Mouse (Mus musculus): Measurements from ENCODE around the gene Zfp991. TPM values are rescaled to one million over a fixed set of nuclear protein-coding genes. Genes with fewer than 3 reads are reported as not detected.
"Not testable (repeated sequence)": the region's sequence is repeated elsewhere in the genome, so short reads cannot be mapped to it uniquely, and the experiment has no call there.

Gene Zfp991
- total and polyA plus RNA-seq, 2 experiments from 2014 or later: 2.5 to 4.9 TPM

DNA sequence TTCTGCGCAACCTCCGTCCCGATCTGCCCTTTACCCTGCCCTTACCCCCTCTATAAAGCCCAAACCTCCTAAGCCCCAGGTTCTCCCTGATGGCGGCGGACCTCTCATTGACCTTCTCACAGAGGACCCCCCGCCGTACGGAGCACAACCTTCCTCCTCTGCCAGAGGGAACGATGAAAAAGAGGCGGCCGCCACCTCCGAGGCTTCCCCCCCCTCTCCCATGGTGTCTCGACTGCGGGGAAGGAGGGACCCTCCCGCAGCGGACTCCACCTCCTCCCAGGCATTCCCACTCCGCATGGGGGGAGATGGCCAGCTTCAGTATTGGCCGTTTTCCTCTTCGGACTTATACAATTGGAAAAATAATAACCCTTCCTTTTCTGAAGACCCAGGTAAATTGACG, 88.4 kb downstream of the Zfp991 start:
- H3K27me3 ChIP-seq (ENCODE audit: control insufficient read depth, insufficient read depth, low read length); H3K4me1 ChIP-seq (ENCODE audit: control insufficient read depth, insufficient read depth); H3K4me2 ChIP-seq (ENCODE audit: low read depth, low read length); H3K9ac ChIP-seq (replicated peaks; ENCODE audit: low read depth, low read length); ATAC-seq (ENCODE audit: insufficient read depth, low read depth); H3K36me3 ChIP-seq (replicated peaks; ENCODE audit: control insufficient read depth, insufficient read depth, low read length); H3K4me3 ChIP-seq (ENCODE audit: low read depth, low read length); DNase-seq (ENCODE audit: low spot score); H3K27ac ChIP-seq (ENCODE audit: low read depth): not testable (repeated sequence)
- H3K9me3 ChIP-seq (replicated peaks; ENCODE audit: control insufficient read depth, low read length): peaks cover 17% of the 10 kb centered on the region
- 75% methylated on average over 15 of the region's 20 CpGs for WGBS

DNA sequence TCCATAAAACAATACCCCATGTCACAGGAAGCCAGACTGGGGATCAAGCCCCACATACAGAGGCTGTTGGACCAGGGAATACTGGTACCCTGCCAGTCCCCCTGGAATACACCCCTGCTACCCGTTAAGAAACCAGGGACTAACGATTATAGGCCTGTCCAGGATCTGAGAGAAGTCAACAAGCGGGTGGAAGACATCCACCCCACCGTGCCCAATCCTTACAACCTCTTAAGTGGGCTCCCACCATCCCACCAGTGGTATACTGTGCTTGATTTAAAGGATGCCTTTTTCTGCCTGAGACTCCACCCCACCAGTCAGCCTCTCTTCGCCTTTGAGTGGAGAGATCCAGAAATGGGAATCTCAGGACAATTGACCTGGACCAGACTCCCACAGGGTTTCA, 90.2 kb downstream of the Zfp991 start:
- not testable (repeated sequence) for H3K9ac ChIP-seq (replicated peaks; ENCODE audit: low read depth, low read length); H3K4me1 ChIP-seq (ENCODE audit: control insufficient read depth, insufficient read depth); ATAC-seq (ENCODE audit: insufficient read depth, low read depth); H3K4me2 ChIP-seq (ENCODE audit: low read depth, low read length); DNase-seq (ENCODE audit: low spot score); H3K4me3 ChIP-seq (ENCODE audit: low read depth, low read length); H3K27ac ChIP-seq (ENCODE audit: low read depth); H3K27me3 ChIP-seq (ENCODE audit: control insufficient read depth, insufficient read depth, low read length); H3K36me3 ChIP-seq (replicated peaks; ENCODE audit: control insufficient read depth, insufficient read depth, low read length)
- peaks cover 17% of the 10 kb centered on the region for H3K9me3 ChIP-seq (replicated peaks; ENCODE audit: control insufficient read depth, low read length)
- WGBS: 87% methylated on average over 4 of the region's 5 CpGs

DNA sequence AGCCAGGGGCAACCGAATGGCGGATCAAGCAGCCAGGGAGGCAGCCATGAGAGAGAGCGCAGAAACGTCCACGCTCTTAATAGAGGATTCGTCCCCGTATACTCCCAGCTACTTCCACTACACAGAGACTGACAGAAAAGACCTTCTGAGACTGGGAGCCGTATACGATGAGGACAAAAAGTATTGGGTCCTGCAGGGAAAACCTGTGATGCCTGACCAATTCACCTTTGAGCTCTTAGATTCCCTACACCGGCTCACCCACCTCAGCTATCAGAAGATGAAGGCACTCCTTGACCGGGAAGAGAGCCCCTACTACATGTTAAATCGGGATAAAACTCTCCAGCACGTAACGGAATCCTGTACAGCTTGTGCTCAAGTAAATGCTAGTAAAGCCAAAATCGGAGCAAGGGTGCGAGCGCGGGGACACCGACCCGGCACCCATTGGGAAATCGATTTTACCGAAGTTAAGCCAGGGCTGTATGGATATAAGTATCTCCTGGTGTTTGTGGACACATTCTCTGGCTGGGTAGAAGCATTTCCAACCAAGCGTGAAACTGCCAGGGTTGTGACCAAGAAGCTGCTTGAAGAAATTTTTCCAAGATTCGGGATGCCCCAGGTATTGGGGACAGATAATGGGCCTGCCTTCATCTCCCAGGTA, 92.1 kb downstream of the Zfp991 start:
- not testable (repeated sequence) for H3K4me2 ChIP-seq (ENCODE audit: low read depth, low read length); H3K36me3 ChIP-seq (replicated peaks; ENCODE audit: control insufficient read depth, insufficient read depth, low read length); ATAC-seq (ENCODE audit: insufficient read depth, low read depth); DNase-seq (ENCODE audit: low spot score); H3K4me3 ChIP-seq (ENCODE audit: low read depth, low read length); H3K9ac ChIP-seq (replicated peaks; ENCODE audit: low read depth, low read length); H3K27me3 ChIP-seq (ENCODE audit: control insufficient read depth, insufficient read depth, low read length); H3K4me1 ChIP-seq (ENCODE audit: control insufficient read depth, insufficient read depth); H3K27ac ChIP-seq (ENCODE audit: low read depth)
- peaks cover 17% of the 10 kb centered on the region for H3K9me3 ChIP-seq (replicated peaks; ENCODE audit: control insufficient read depth, low read length)
- 86% methylated on average over 22 of the region's 24 CpGs for WGBS

DNA sequence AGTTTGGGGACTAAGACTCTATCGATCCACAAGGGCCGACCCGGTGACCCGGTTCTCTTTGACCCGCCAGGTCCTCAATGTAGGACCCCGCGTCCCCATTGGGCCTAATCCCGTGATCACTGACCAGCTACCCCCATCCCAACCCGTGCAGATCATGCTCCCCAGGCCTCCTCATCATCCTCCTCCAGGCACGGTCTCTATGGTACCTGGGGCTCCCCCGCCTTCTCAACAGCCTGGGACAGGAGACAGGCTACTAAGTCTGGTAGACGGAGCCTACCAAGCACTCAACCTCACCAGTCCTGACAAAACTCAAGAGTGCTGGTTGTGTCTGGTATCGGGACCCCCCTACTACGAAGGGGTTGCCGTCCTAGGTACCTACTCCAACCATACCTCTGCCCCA, 93.8 kb downstream of the Zfp991 start:
- H3K27ac ChIP-seq (ENCODE audit: low read depth); H3K27me3 ChIP-seq (ENCODE audit: control insufficient read depth, insufficient read depth, low read length); H3K4me2 ChIP-seq (ENCODE audit: low read depth, low read length); ATAC-seq (ENCODE audit: insufficient read depth, low read depth); H3K9ac ChIP-seq (replicated peaks; ENCODE audit: low read depth, low read length); H3K4me1 ChIP-seq (ENCODE audit: control insufficient read depth, insufficient read depth); DNase-seq (ENCODE audit: low spot score); H3K36me3 ChIP-seq (replicated peaks; ENCODE audit: control insufficient read depth, insufficient read depth, low read length); H3K4me3 ChIP-seq (ENCODE audit: low read depth, low read length): not testable (repeated sequence)
- peaks cover 11% of the 10 kb centered on the region for H3K9me3 ChIP-seq (replicated peaks; ENCODE audit: control insufficient read depth, low read length)
- 83% methylated on average over 8 of the region's 15 CpGs for WGBS

DNA sequence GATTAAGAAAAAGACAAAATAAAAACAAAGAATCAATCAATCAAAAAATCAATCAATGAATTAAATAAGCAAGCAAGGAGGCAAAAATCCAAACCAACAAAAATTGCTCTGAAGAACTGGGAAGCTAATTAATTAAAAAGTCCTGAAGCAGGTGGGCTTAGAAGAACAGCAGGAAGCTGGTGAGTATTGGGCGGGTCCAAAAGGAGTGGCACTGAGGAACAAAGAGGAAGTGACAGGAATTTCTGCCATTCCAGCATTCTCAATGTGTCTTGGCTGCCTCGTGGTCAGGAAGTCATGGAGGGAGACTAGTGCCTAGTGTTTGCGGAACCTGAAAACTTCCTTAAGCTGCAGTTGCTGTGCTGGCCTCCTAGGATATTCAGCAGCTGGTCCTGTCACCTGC, 98.2 kb downstream of the Zfp991 start:
- H3K9me3 ChIP-seq (replicated peaks; ENCODE audit: control insufficient read depth, low read length): peaks cover 14% of the 10 kb centered on the region
- H3K4me1 ChIP-seq (ENCODE audit: control insufficient read depth, insufficient read depth); DNase-seq (ENCODE audit: low spot score); ATAC-seq (ENCODE audit: insufficient read depth, low read depth); H3K36me3 ChIP-seq (replicated peaks; ENCODE audit: control insufficient read depth, insufficient read depth, low read length); H3K4me2 ChIP-seq (ENCODE audit: low read depth, low read length); H3K4me3 ChIP-seq (ENCODE audit: low read depth, low read length); H3K9ac ChIP-seq (replicated peaks; ENCODE audit: low read depth, low read length); H3K27ac ChIP-seq (ENCODE audit: low read depth); H3K27me3 ChIP-seq (ENCODE audit: control insufficient read depth, insufficient read depth, low read length): not testable (repeated sequence)
- 49% methylated on average over 2 of the region's 3 CpGs for WGBS

Other genes starting within 250 kb of the Zfp991 start
- not detected in 2 replicates for gene Gm21411, start 222.4 kb upstream of the Zfp991 start, total RNA-seq (2014; rRNA removed; ENCODE audit: low replicate concordance)
- gene Gm21411, start 222.4 kb upstream of the Zfp991 start, polyA plus RNA-seq (2015; fragmentation: Nextera tagmentation; extraction: Ambion mirVana): not detected in 2 replicates
- not detected in 2 replicates for gene Zfp989, start 160.1 kb upstream of the Zfp991 start, total RNA-seq (2014; rRNA removed; ENCODE audit: low replicate concordance)
- gene Zfp989, start 160.1 kb upstream of the Zfp991 start, polyA plus RNA-seq (2015; fragmentation: Nextera tagmentation; extraction: Ambion mirVana): not detected in 2 replicates
- gene Rex2, start 110.2 kb upstream of the Zfp991 start, total RNA-seq (2014; rRNA removed; ENCODE audit: low replicate concordance): not detected in 2 replicates
- not detected in 2 replicates for gene Rex2, start 110.2 kb upstream of the Zfp991 start, polyA plus RNA-seq (2015; fragmentation: Nextera tagmentation; extraction: Ambion mirVana)
- not detected in 2 replicates for gene Zfp988, start 173.6 kb downstream of the Zfp991 start, total RNA-seq (2014; rRNA removed; ENCODE audit: low replicate concordance)
- not detected in 2 replicates for gene Zfp988, start 173.6 kb downstream of the Zfp991 start, polyA plus RNA-seq (2015; fragmentation: Nextera tagmentation; extraction: Ambion mirVana)
- not detected in 2 replicates for gene Zfp978, start 229.3 kb downstream of the Zfp991 start, total RNA-seq (2014; rRNA removed; ENCODE audit: low replicate concordance)
- 0.20 and 0.21 TPM in 2 replicates for gene Zfp978, start 229.3 kb downstream of the Zfp991 start, polyA plus RNA-seq (2015; fragmentation: Nextera tagmentation; extraction: Ambion mirVana)